ENCODE assay signal across 11 mouse cellular contexts in genomic region chr2:5045269-5045965, GRCm38 (mm10). TPM values are rescaled to one million over a fixed set of nuclear protein-coding genes. Genes with fewer than 3 reads are reported as not detected.
DNase-seq lines count a peak whose midpoint lies in the region; ATAC-seq and TF ChIP-seq lines count a peak whose summit lies in the region.
"Had no signal": no experiment of that assay in that cellular context is flagged by ENCODE, and none has a peak within 500 bp of the region (broad histone marks: within the 10 kb centered on the region; RNA-seq: fewer than 3 reads in every experiment).

No protein-coding gene starts in this region.

- H3K9me3 ChIP-seq in liver, embryonic 12.5 days (replicated peaks): no peaks in the 10 kb centered on the region
- no peaks in the 10 kb centered on the region for H3K9me3 ChIP-seq in embryonic facial prominence, embryonic 13.5 days
- H3K9me3 ChIP-seq in midbrain, embryonic 16.5 days (replicated peaks; ENCODE audit: control insufficient read depth, low read length, poor library complexity, severe bottlenecking): no peaks in the 10 kb centered on the region
- no peaks in the 10 kb centered on the region for H3K9me3 ChIP-seq in lung, postnatal 0 days (ENCODE audit: low read length)

- H3K36me3 ChIP-seq in liver, embryonic 12.5 days: peaks cover 39% of the 10 kb centered on the region
- H3K36me3 ChIP-seq in embryonic facial prominence, embryonic 13.5 days: no peaks in the 10 kb centered on the region
- H3K36me3 ChIP-seq in midbrain, embryonic 16.5 days (ENCODE audit: control insufficient read depth, insufficient read depth, low read length): 0 out of 2 replicates have a peak, but pooled peaks cover 3% of the 10 kb centered on the region
- H3K36me3 ChIP-seq in lung, postnatal 0 days (ENCODE audit: insufficient read depth, low read length): no peaks in the 10 kb centered on the region

- TF ChIP-seq CTCF in lung, postnatal 0 days (IDR thresholded peaks at IDR 0.05): no peak

- H3K9ac ChIP-seq in liver, embryonic 12.5 days: no peak overlapping the region
- no peak overlapping the region for H3K9ac ChIP-seq in embryonic facial prominence, embryonic 13.5 days
- H3K9ac ChIP-seq in midbrain, embryonic 16.5 days (ENCODE audit: low read depth, low read length): no peak overlapping the region
- no peak overlapping the region for H3K9ac ChIP-seq in lung, postnatal 0 days (replicated peaks; ENCODE audit: low read depth)

- H3K4me2 ChIP-seq in liver, embryonic 12.5 days: no peak overlapping the region
- H3K4me2 ChIP-seq in embryonic facial prominence, embryonic 13.5 days: 0 out of 2 replicates have a peak overlapping the region, but pooled peaks have one; percentile 0
- H3K4me2 ChIP-seq in midbrain, embryonic 16.5 days (ENCODE audit: low read length): no peak overlapping the region
- no peak overlapping the region for H3K4me2 ChIP-seq in lung, postnatal 0 days (replicated peaks; ENCODE audit: low read depth, low read length)

- peak overlapping the region; percentile 28; the same call in 1 of the 2 replicates for H3K27ac ChIP-seq in liver, embryonic 12.5 days
- H3K27ac ChIP-seq in embryonic facial prominence, embryonic 13.5 days: no peak overlapping the region
- no peak overlapping the region for H3K27ac ChIP-seq in midbrain, embryonic 16.5 days (ENCODE audit: low read length)
- no peak overlapping the region for H3K27ac ChIP-seq in lung, postnatal 0 days (ENCODE audit: low read length)

- WGBS in liver, embryonic 12.5 days (ENCODE audit: insufficient replicate concordance): 38% methylated on average over 13 of the region's 13 CpGs
- 25% methylated on average over 13 of the region's 13 CpGs for WGBS in embryonic facial prominence, embryonic 13.5 days
- 47% methylated on average over 13 of the region's 13 CpGs for WGBS in midbrain, embryonic 16.5 days
- WGBS in lung, postnatal 0 days: 35% methylated on average over 13 of the region's 13 CpGs

- no peak for TF ChIP-seq EP300 in lung, postnatal 0 days (IDR thresholded peaks at IDR 0.05)

- no peak overlapping the region for H3K4me3 ChIP-seq in liver, embryonic 12.5 days
- no peak overlapping the region for H3K4me3 ChIP-seq in embryonic facial prominence, embryonic 13.5 days
- no peak overlapping the region for H3K4me3 ChIP-seq in midbrain, embryonic 16.5 days (ENCODE audit: low read depth, low read length)
- H3K4me3 ChIP-seq in lung, postnatal 0 days (ENCODE audit: low read depth, low read length): no peak overlapping the region
- H3K4me3 ChIP-seq: erythroblast, embryonic 14.5 days had no signal

- no peaks in the 10 kb centered on the region for H3K27me3 ChIP-seq in liver, embryonic 12.5 days (replicated peaks)
- H3K27me3 ChIP-seq in embryonic facial prominence, embryonic 13.5 days: no peaks in the 10 kb centered on the region
- H3K27me3 ChIP-seq in midbrain, embryonic 16.5 days (ENCODE audit: control insufficient read depth, insufficient read depth, low read depth, low read length): no peaks in the 10 kb centered on the region
- no peaks in the 10 kb centered on the region for H3K27me3 ChIP-seq in lung, postnatal 0 days (replicated peaks; ENCODE audit: insufficient read depth, low read length)
- H3K27me3 ChIP-seq: Patski had no signal

- no peak for ATAC-seq in liver, embryonic 12.5 days
- ATAC-seq in embryonic facial prominence, embryonic 13.5 days (ENCODE audit: insufficient number of reproducible peaks, insufficient read depth, low FRiP score, low TSS enrichment, low read depth): no peak
- peak; percentile 54 for ATAC-seq in midbrain, embryonic 16.5 days
- no peak for ATAC-seq in lung, postnatal 0 days
- ATAC-seq in erythroblast, adult 5-6 weeks (replicated peaks; ENCODE audit: low FRiP score, poor library complexity, severe bottlenecking): no peak
- ATAC-seq: Patski had no signal

- DNase-seq in liver (no peak), MN1 (ENCODE audit: low spot score) (peak; percentile 48)
- DNase-seq in lung, postnatal 0 days (ENCODE audit: low spot score): no peak
- DNase-seq: heart, adult 18-20 months; kidney, adult 18-20 months had no signal

- H3K4me1 ChIP-seq in liver, embryonic 12.5 days: peaks cover 82% of the 10 kb centered on the region
- peaks cover 8% of the 10 kb centered on the region for H3K4me1 ChIP-seq in embryonic facial prominence, embryonic 13.5 days
- no peaks in the 10 kb centered on the region; the same call in 1 of the 2 replicates for H3K4me1 ChIP-seq in midbrain, embryonic 16.5 days (ENCODE audit: control insufficient read depth, insufficient read depth, low read length)
- H3K4me1 ChIP-seq in lung, postnatal 0 days (ENCODE audit: insufficient read depth, low read depth, low read length): no peaks in the 10 kb centered on the region

RNA-seq across cellular contexts. Expression of gene Optn, which starts 18.4 kb away (rescaled TPM):
- polyA plus RNA-seq in liver, embryonic 12.5 days (2016; fragmentation: Nextera tagmentation; extraction: Ambion mirVana): 18.5 and 18.7 TPM in 2 replicates
- polyA plus RNA-seq in embryonic facial prominence, embryonic 13.5 days (2015; fragmentation: Nextera tagmentation; extraction: Ambion mirVana): 5.4 and 5.6 TPM in 2 replicates
- polyA plus RNA-seq in midbrain, embryonic 16.5 days (2015; fragmentation: Nextera tagmentation; extraction: Ambion mirVana): 18.0 and 24.3 TPM in 2 replicates
- polyA plus RNA-seq in lung, postnatal 0 days (2015; fragmentation: Nextera tagmentation; extraction: Ambion mirVana): 19.5 and 23.0 TPM in 2 replicates
- 111 and 123 TPM in 2 replicates for total RNA-seq in erythroblast, adult 5-6 weeks (2015; ENCODE audit: low replicate concordance)
- 325 and 443 TPM in 2 replicates for total RNA-seq in erythroblast, adult 5-6 weeks (2017; ENCODE audit: low replicate concordance)

RNA-seq across cellular contexts. Expression of gene Mcm10, which starts 32.8 kb away (rescaled TPM):
- polyA plus RNA-seq in liver, embryonic 12.5 days (2016; fragmentation: Nextera tagmentation; extraction: Ambion mirVana): 57.7 and 59.0 TPM in 2 replicates
- 31.8 and 34.0 TPM in 2 replicates for polyA plus RNA-seq in embryonic facial prominence, embryonic 13.5 days (2015; fragmentation: Nextera tagmentation; extraction: Ambion mirVana)
- polyA plus RNA-seq in midbrain, embryonic 16.5 days (2015; fragmentation: Nextera tagmentation; extraction: Ambion mirVana): 3.0 and 3.4 TPM in 2 replicates
- 2.0 and 2.1 TPM in 2 replicates for polyA plus RNA-seq in lung, postnatal 0 days (2015; fragmentation: Nextera tagmentation; extraction: Ambion mirVana)
- 22.2 and 36.1 TPM in 2 replicates for total RNA-seq in erythroblast, adult 5-6 weeks (2015; ENCODE audit: low replicate concordance)
- 33.5 and 51.6 TPM in 2 replicates for total RNA-seq in erythroblast, adult 5-6 weeks (2017; ENCODE audit: low replicate concordance)
